Mouse (Mus musculus): ENCODE measurements around the gene Chil1. TPM values are rescaled to one million over a fixed set of nuclear protein-coding genes. Genes with fewer than 3 reads are reported as not detected.

Gene Chil1
- polyA plus RNA-seq, 1 experiment from 2014 or later: 19.9 TPM

DNA sequence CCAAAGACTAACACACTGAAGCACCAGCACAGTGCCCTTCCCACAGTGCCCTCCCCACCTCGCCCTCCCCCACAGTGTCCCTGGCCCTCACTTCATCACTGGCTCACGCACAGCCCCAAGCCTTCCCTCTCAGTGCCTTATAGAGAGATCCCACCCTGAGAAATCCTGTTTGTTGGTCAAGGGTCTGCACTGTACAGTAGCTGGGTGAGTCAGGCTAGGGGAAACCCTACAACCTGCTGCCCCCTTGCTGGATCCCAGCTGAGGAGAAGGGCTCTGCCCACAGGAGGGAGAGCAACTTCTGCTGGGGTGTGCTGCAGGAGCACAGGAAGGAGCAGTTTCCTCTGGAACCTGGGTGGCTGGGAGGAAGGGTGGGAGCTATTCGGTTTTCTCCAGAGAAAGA, 54.2 kb downstream of the Chil1 start:
- Histone ChIP-seq H3K9ac (ENCODE audit: low read depth, low read length) (no peak overlapping the region), H3K27ac (ENCODE audit: low read length) (no peak overlapping the region), H3K27me3 (ENCODE audit: control insufficient read depth, insufficient read depth, low read depth, low read length) (peaks cover 26% of the 10 kb centered on the region), H3K36me3 (ENCODE audit: control insufficient read depth, insufficient read depth) (no peaks in the 10 kb centered on the region), H3K4me2 (ENCODE audit: low read depth, low read length) (no peak overlapping the region), H3K9me3 (replicated peaks; ENCODE audit: control insufficient read depth, low read length) (no peaks in the 10 kb centered on the region), H3K4me1 (ENCODE audit: control insufficient read depth, low read depth, low read length) (peaks cover 3% of the 10 kb centered on the region), H3K4me3 (ENCODE audit: low read depth, low read length) (no peak overlapping the region)
- no peak for ATAC-seq (ENCODE audit: low read depth)
- 17% methylated on average over 3 of the region's 3 CpGs for WGBS (ENCODE audit: insufficient replicate concordance)

DNA sequence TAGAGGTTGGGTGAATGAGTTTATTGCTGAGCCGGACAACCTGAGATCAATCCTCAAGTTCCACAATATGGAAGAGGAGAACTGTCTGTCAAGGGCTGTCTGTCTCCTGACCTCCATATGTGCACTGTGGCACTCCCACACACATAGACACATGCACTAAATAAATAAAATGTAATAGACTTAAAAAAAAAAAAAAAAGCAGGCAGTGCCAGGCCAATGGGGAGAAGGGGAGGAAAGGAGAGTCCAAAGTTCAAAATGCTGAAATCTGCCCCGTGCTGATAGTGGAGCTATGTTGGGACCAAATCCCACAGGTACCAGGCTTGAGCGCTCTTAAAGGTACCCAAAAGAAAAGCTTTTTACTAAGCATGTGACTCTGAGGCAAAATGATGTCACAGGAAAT, 55.5 kb downstream of the Chil1 start:
- WGBS (ENCODE audit: insufficient replicate concordance): 40% methylated on average over 3 of the region's 3 CpGs
- peak; percentile 78 for ATAC-seq (ENCODE audit: low read depth)
- peak overlapping the region; percentile 76 for H3K27ac ChIP-seq (ENCODE audit: low read length)

More for the DNA sequence above, 55.5 kb downstream of the Chil1 start:
- Histone ChIP-seq H3K4me2 (ENCODE audit: low read depth, low read length) (no peak overlapping the region), H3K27me3 (ENCODE audit: control insufficient read depth, insufficient read depth, low read depth, low read length) (peaks cover 26% of the 10 kb centered on the region), H3K4me1 (ENCODE audit: control insufficient read depth, low read depth, low read length) (peaks cover 3% of the 10 kb centered on the region), H3K9me3 (replicated peaks; ENCODE audit: control insufficient read depth, low read length) (no peaks in the 10 kb centered on the region), H3K36me3 (ENCODE audit: control insufficient read depth, insufficient read depth) (no peaks in the 10 kb centered on the region), H3K9ac (ENCODE audit: low read depth, low read length) (no peak overlapping the region), H3K4me3 (ENCODE audit: low read depth, low read length) (no peak overlapping the region)

Other genes with a start within 250 kb of the Chil1 start
- gene Fmod, start 144.9 kb upstream of the Chil1 start, polyA plus RNA-seq (2015; fragmentation: Nextera tagmentation; extraction: Ambion mirVana): 2.2 and 3.3 TPM in 2 replicates
- gene Btg2, start 103.1 kb upstream of the Chil1 start, polyA plus RNA-seq (2015; fragmentation: Nextera tagmentation; extraction: Ambion mirVana): 107 and 109 TPM in 2 replicates
- gene Chit1, start 70.9 kb upstream of the Chil1 start, polyA plus RNA-seq (2015; fragmentation: Nextera tagmentation; extraction: Ambion mirVana): 0.19 and 0.20 TPM in 2 replicates
- gene Mybph, start 11.3 kb downstream of the Chil1 start, polyA plus RNA-seq (2015; fragmentation: Nextera tagmentation; extraction: Ambion mirVana): 0.55 and 1.7 TPM in 2 replicates
- 2.3 and 3.6 TPM in 2 replicates for gene Adora1, start 53.3 kb downstream of the Chil1 start, polyA plus RNA-seq (2015; fragmentation: Nextera tagmentation; extraction: Ambion mirVana)
- 2.4 and 4.4 TPM in 2 replicates for gene Myog, start 107.8 kb downstream of the Chil1 start, polyA plus RNA-seq (2015; fragmentation: Nextera tagmentation; extraction: Ambion mirVana)
- gene Ppfia4, start 150.8 kb downstream of the Chil1 start, polyA plus RNA-seq (2015; fragmentation: Nextera tagmentation; extraction: Ambion mirVana): 1.7 and 2.0 TPM in 2 replicates
- gene Tmem183a, start 179.8 kb downstream of the Chil1 start, polyA plus RNA-seq (2015; fragmentation: Nextera tagmentation; extraction: Ambion mirVana): 48.7 and 51.6 TPM in 2 replicates
- not detected in 2 replicates for gene 4933406M09Rik, start 203.8 kb downstream of the Chil1 start, polyA plus RNA-seq (2015; fragmentation: Nextera tagmentation; extraction: Ambion mirVana)
- gene Cyb5r1, start 223.4 kb downstream of the Chil1 start, polyA plus RNA-seq (2015; fragmentation: Nextera tagmentation; extraction: Ambion mirVana): 18.3 and 19.2 TPM in 2 replicates
- 163 and 174 TPM in 2 replicates for gene Adipor1, start 233.2 kb downstream of the Chil1 start, polyA plus RNA-seq (2015; fragmentation: Nextera tagmentation; extraction: Ambion mirVana)